Mouse (Mus musculus): ENCODE data around the gene Kifc3.
A peak's percentile ranks its signal among the peaks of the same experiment; 100 is the strongest.
"Not testable (repeated sequence)": the region's sequence is repeated elsewhere in the genome, so short reads cannot be mapped to it uniquely, and the experiment has no call there.

The Kifc3 gene

GRCm38 (mm10) chr8:95202649-95203275 lies at the start of gene Kifc3:
Gene Kifc3 (minus strand): TSS chr8:95202812.
- no peak for DNase-seq (ENCODE audit: low spot score)

GRCm38 (mm10) chr8:95252056-95252455 lies 49.4 kb upstream of the Kifc3 start:
- no peak for DNase-seq (ENCODE audit: low spot score)

- no peak for DNase-seq (ENCODE audit: low spot score)
These were observed 47.2 kb upstream of the Kifc3 start for GRCm38 (mm10) chr8:95249847-95250246.

GRCm38 (mm10) chr8:95247277-95247676 lies 44.7 kb upstream of the Kifc3 start:
- DNase-seq (ENCODE audit: low spot score): no peak

- no peak for DNase-seq (ENCODE audit: low spot score)
These were observed 42.6 kb upstream of the Kifc3 start for GRCm38 (mm10) chr8:95245180-95245579.

- no peak for DNase-seq (ENCODE audit: low spot score)
These were observed 41.2 kb upstream of the Kifc3 start for GRCm38 (mm10) chr8:95243853-95244252.

GRCm38 (mm10) chr8:95242826-95243571 lies 40.4 kb upstream of the Kifc3 start:
- peak; percentile 66 for DNase-seq (ENCODE audit: low spot score)

- DNase-seq (ENCODE audit: low spot score): no peak
These were observed 39.6 kb upstream of the Kifc3 start for GRCm38 (mm10) chr8:95242099-95242825.

- DNase-seq (ENCODE audit: low spot score): peak; percentile 79
These were observed 33.1 kb upstream of the Kifc3 start for GRCm38 (mm10) chr8:95235683-95236082.

- not testable (repeated sequence) for DNase-seq (ENCODE audit: low spot score)
These were observed 27.5 kb upstream of the Kifc3 start for GRCm38 (mm10) chr8:95230086-95230485.

GRCm38 (mm10) chr8:95227151-95227468 lies 24.5 kb upstream of the Kifc3 start:
- DNase-seq (ENCODE audit: low spot score): no peak

- no peak for DNase-seq (ENCODE audit: low spot score)
These were observed 23.9 kb upstream of the Kifc3 start for GRCm38 (mm10) chr8:95226251-95227150.

GRCm38 (mm10) chr8:95223969-95224368 lies 21.4 kb upstream of the Kifc3 start:
- DNase-seq (ENCODE audit: low spot score): no peak

GRCm38 (mm10) chr8:95221045-95221444 lies 18.4 kb upstream of the Kifc3 start:
- no peak for DNase-seq (ENCODE audit: low spot score)

- peak; percentile 24 for DNase-seq (ENCODE audit: low spot score)
These were observed 18.0 kb upstream of the Kifc3 start for GRCm38 (mm10) chr8:95220571-95220998.

GRCm38 (mm10) chr8:95219623-95220022 lies 17.0 kb upstream of the Kifc3 start:
- DNase-seq (ENCODE audit: low spot score): no peak

- DNase-seq (ENCODE audit: low spot score): no peak
These were observed 13.2 kb upstream of the Kifc3 start for GRCm38 (mm10) chr8:95215709-95216360.

GRCm38 (mm10) chr8:95209924-95210323 lies 7.3 kb upstream of the Kifc3 start:
- no peak for DNase-seq (ENCODE audit: low spot score)

GRCm38 (mm10) chr8:95205946-95206345 lies 3.3 kb upstream of the Kifc3 start:
- DNase-seq (ENCODE audit: low spot score): peak; percentile 48

- peak; percentile 92 for DNase-seq (ENCODE audit: low spot score)
These were observed 1.4 kb upstream of the Kifc3 start for GRCm38 (mm10) chr8:95204039-95204380.

GRCm38 (mm10) chr8:95203326-95204038 lies 870 bp upstream of the Kifc3 start:
- no peak for DNase-seq (ENCODE audit: low spot score)
